Mouse (Mus musculus) myocyte (in vitro differentiated cells): Measurements from ENCODE around the gene Tctex1d4.

Source experiments
- CEBPB ChIP-seq: IDR thresholded peaks from 2 replicates; pipeline ENCODE4 v1.6.1; 2011; ENCODE audit warnings: mild to moderate bottlenecking, moderate library complexity; ENCODE audit not compliant: poor library complexity, insufficient read depth, severe bottlenecking
- E2F4 ChIP-seq: IDR thresholded peaks from one replicate; pipeline ENCODE4 v1.6.1; 2011; ENCODE audit warnings: mild to moderate bottlenecking, control low read depth, moderate library complexity; ENCODE audit not compliant: insufficient read depth
- MAX ChIP-seq: IDR thresholded peaks from one replicate; pipeline ENCODE4 v1.6.1; 2011; ENCODE audit warnings: low read depth, mild to moderate bottlenecking, control low read depth
- MYOD1 ChIP-seq, 3 experiments: IDR thresholded peaks; one replicate each; pipeline ENCODE4 v1.6.1; 2011; ENCODE audit warnings: control low read depth in 2 of 3, low read depth in 2 of 3, mild to moderate bottlenecking in 2 of 3, moderate library complexity in 1 of 3; ENCODE audit not compliant: insufficient read length in 2 of 3, control insufficient read depth in 1 of 3
- POLR2A ChIP-seq: IDR thresholded peaks from one replicate; pipeline ENCODE4 v1.6.1; 2011; ENCODE audit warnings: low read depth, mild to moderate bottlenecking, control low read depth, moderate library complexity; ENCODE audit not compliant: insufficient read length
- POLR2AphosphoS2 ChIP-seq: IDR thresholded peaks from one replicate; pipeline ENCODE4 v1.6.1; 2011; ENCODE audit warnings: low read depth, control low read depth; ENCODE audit not compliant: insufficient read length
- TCF12 ChIP-seq: IDR thresholded peaks from one replicate; pipeline ENCODE4 v1.6.1; 2011; ENCODE audit warnings: mild to moderate bottlenecking, control low read depth; ENCODE audit not compliant: poor library complexity, insufficient read depth, severe bottlenecking
- USF1 ChIP-seq: IDR thresholded peaks from one replicate; pipeline ENCODE4 v1.6.1; 2011; ENCODE audit warnings: low read depth, mild to moderate bottlenecking, control low read depth, moderate library complexity

- no peak for TF ChIP-seq POLR2A
- no peak for TF ChIP-seq USF1
- TF ChIP-seq POLR2AphosphoS2 = peak; percentile 13
- TF ChIP-seq E2F4 = no peak
- 0 out of 2 replicates have a peak, but pooled peaks have one; percentile 3 for TF ChIP-seq CEBPB
- no peak for TF ChIP-seq TCF12
- TF ChIP-seq MAX = no peak
- no peak for TF ChIP-seq MYOD1 (IDR thresholded peaks at IDR 0.05; ENCODE audit: control insufficient read depth in 1 of 3, insufficient read length in 2 of 3, low read depth in 2 of 3)
These were observed 1.9 kb upstream of the Tctex1d4 start for GRCm38 (mm10) chr4:117124518-117125347.
